Mouse (Mus musculus) heart, postnatal 0 days (tissue): Measurements from ENCODE around the gene Sds.

Experiments used
- CTCF ChIP-seq: IDR thresholded peaks from 2 replicates; pipeline ENCODE4 v1.5.1; 2016; ENCODE audit warnings: antibody characterized with exemption, control low read depth, low read depth
- EP300 ChIP-seq: IDR thresholded peaks from 2 replicates; pipeline ENCODE4 v1.6.1; 2016; ENCODE audit warnings: antibody characterized with exemption, low read depth

DNA sequence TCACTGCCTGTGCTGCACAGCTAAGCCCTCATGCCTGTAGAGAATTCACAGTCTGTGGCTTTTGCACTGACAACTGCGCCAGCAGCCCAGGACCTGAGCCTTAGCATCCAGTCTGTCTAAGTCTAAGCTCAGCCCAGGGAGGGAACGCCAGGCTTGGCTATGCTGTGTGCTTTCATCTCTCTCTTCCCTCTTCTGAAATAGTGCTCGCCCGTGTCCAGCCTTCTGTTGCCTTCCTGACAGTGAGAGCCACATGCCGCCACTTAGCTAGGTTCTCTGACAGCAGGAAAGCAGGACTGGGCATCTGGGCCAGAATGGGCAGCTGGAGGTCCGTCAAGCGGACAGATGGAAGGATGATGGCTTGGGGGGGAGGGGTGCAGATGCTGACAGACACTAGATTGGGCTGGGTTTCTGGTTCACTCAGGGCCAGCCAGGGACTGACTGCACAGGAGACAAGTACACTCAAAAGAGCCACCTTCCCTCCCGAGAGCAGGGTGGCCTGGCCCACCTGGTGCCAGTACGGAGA, 17.6 kb downstream of the Sds start:
- TF ChIP-seq CTCF, result no peak
- no peak for TF ChIP-seq EP300
